Mouse (Mus musculus) thymus, postnatal 36 days (tissue): ENCODE measurements around the gene Chd9.

ENCODE experiments used
- DNase-seq, 2 experiments: peaks; one replicate each; pipeline ENCODE4 v3.0.0; 2022; ENCODE audit warnings: mixed read lengths in 2 of 2

Chd9 gene

DNA sequence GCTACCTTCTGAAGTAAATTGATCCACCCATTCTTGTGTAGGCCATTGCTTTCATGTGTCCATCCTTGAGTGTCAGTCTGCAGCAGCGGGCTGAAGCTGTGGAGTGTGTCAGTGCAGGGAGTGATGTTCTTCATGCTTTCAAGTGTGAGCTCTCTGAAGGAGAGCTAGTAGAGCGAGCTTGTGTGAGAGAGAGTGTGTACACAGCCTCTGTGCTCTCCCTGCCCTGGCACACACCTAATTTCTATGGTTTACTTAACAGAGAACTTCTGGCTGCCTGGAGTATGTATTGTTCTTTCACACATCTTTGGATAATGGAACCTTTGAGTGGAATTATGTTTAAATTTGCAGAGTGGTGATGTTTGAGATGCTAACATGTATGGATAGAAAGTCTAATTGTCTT lies 261.4 kb downstream of the Chd9 start:
- DNase-seq: no peak

DNA sequence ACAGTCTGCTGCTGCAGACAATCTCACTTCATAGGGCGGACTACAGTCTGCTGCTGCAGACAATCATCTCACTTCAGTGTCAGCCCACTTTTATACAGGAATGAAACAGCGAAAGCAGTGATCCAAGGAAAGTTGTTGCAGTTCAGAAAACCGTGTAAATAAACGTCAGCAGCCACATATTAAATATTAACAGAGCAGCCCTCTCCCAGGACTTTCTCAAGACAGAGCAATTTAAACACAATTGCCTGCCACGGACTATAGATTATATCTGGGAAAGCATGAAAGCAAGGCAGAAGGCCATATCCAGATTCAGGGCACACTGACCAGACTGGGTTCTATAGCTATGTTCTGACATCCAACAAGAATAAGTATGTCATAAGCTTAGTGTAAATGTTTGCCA lies 266.0 kb downstream of the Chd9 start:
- no peak for DNase-seq

DNA sequence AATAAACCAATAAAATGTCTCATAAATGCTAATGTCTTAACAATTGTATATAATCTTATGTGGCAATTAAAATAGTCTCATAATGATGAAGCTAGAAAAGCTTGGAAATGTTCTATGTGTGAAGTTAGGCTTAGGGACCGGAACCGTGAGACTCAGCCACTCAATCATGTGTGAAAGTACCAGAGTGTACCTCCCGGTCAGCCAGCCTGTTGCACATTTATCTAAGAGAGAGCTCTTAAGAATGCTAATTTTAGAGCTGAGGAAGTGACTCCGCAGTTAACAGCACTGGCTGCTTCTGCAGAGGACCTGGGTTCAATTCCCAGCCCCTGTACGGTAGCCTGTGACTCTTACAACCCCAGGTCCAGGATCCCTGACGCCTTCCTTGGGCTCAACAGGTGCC lies 270.0 kb downstream of the Chd9 start:
- no peak for DNase-seq
